Mouse (Mus musculus) gastrocnemius, postnatal 4 days (tissue): ENCODE measurements around the gene Tnfsf18. TPM values are rescaled to one million over a fixed set of nuclear protein-coding genes. Genes with fewer than 3 reads are reported as not detected.

Source experiments
- total RNA-seq, 2 experiments: library from RNA; stranded (reverse); gene quantifications; 2 replicates each; pipeline ENCODE4 v1.2.3; 2021

Gene Tnfsf18
- total RNA-seq, 2 experiments from 2014 or later = not detected

Other genes with a start within 250 kb of the Tnfsf18 start
- gene Prdx6, start 243.4 kb upstream of the Tnfsf18 start, total RNA-seq = 10 to 100 TPM; 75.6 to 81.5 TPM
- gene Tnfsf4, start 99.2 kb upstream of the Tnfsf18 start, total RNA-seq = not detected